8 mouse cellular contexts compared by ENCODE assay signal in genomic region chr3:95893606-95894316, GRCm38 (mm10). TPM values are rescaled to one million over a fixed set of nuclear protein-coding genes. Genes with fewer than 3 reads are reported as not detected.
DNase-seq lines count a peak whose midpoint lies in the region; ATAC-seq lines count a peak whose summit lies in the region.

Gene Aph1a (plus strand): TSS chr3:95893969.

- peak; percentile 98 for DNase-seq in ZHBTc4 (ENCODE audit: low read depth, low spot score)
- peak; percentile 93 to 95 for DNase-seq in gastrocnemius, adult 8-10 months (ENCODE audit: low spot score in 2 of 2)
- peak; percentile 98 for DNase-seq in induced T-regulatory cell, adult 2 months (ENCODE audit: low read depth)
- peak; percentile 94 to 98 for DNase-seq in left cerebral cortex, adult 9 months (ENCODE audit: low spot score in 2 of 2)
- peak; percentile 91 for DNase-seq in right cerebral cortex, postnatal 14 days
- DNase-seq in urinary bladder, postnatal 36 days (ENCODE audit: low spot score in 2 of 2) = peak; percentile 93 to 97

- peak; percentile 94 for ATAC-seq in common myeloid progenitor, adult 5-6 weeks (replicated peaks; ENCODE audit: low read depth, poor library complexity, severe bottlenecking)
- peak; percentile 94 for ATAC-seq in megakaryocyte progenitor cell, adult 5-6 weeks (replicated peaks; ENCODE audit: poor library complexity)

RNA-seq across cellular contexts. Expression of gene Aph1a, which starts in this region (rescaled TPM):
- total RNA-seq in common myeloid progenitor, adult 5-6 weeks (2017) = 32.3 and 40.9 TPM in 2 replicates
- total RNA-seq in gastrocnemius, adult 8-10 months (2022) = 10 to 100 TPM; 44.6 to 48.2 (median 47.8) TPM
- 30.6 and 30.8 TPM in 2 replicates for total RNA-seq in megakaryocyte progenitor cell, adult 5-6 weeks (2015)
- total RNA-seq in megakaryocyte progenitor cell, adult 5-6 weeks (2017) = 34.9 and 35.1 TPM in 2 replicates

Comparison
In these comparisons a context has a peak if more than half of its experiments do, and no peak if none do; other contexts are left out.
1. Peak in every context shown above with its lines: DNase-seq and ATAC-seq.